Mouse (Mus musculus) heart, postnatal 0 days (tissue): Measurements from ENCODE around the gene Dapp1. TPM values are rescaled to one million over a fixed set of nuclear protein-coding genes. Genes with fewer than 3 reads are reported as not detected.

Experiments used
- ATAC-seq: fragments of 200-750 bp; cut with Nextera tagmentation; 2 replicates; pipeline ENCODE4 v1.8.0; 2017; ENCODE audit warnings: low read depth, moderate number of reproducible peaks, moderate library complexity; ENCODE audit not compliant: insufficient read depth
- DNase-seq: peaks from one replicate; pipeline ENCODE4 v3.0.0-alpha.2; 2016; ENCODE audit warnings: low spot score
- H3K27ac ChIP-seq: fragments of 300-500 bp; sonication (generic); 2 replicates; pipeline ENCODE4 v1.5.1; 2014; ENCODE audit warnings: low read depth, mild to moderate bottlenecking
- H3K27me3 ChIP-seq: fragments of 300-500 bp; sonication (generic); 2 replicates; pipeline ENCODE4 v1.6.1; 2014; ENCODE audit warnings: low read length, mixed read lengths; ENCODE audit not compliant: control insufficient read depth, insufficient read depth
- H3K36me3 ChIP-seq: fragments of 300-500 bp; sonication (generic); replicated peaks from 2 replicates; pipeline ENCODE4 v1.6.1; 2014; ENCODE audit warnings: low read length, mixed read lengths; ENCODE audit not compliant: control insufficient read depth, insufficient read depth
- H3K4me1 ChIP-seq: fragments of 300-500 bp; sonication (generic); 2 replicates; pipeline ENCODE4 v1.6.1; 2014; ENCODE audit warnings: antibody characterized with exemption; ENCODE audit not compliant: control insufficient read depth, insufficient read depth
- H3K4me2 ChIP-seq: fragments of 300-500 bp; sonication (generic); 2 replicates; pipeline ENCODE4 v1.6.1; 2014; ENCODE audit warnings: low read depth, mild to moderate bottlenecking, low read length, moderate library complexity
- H3K4me3 ChIP-seq: fragments of 300-500 bp; sonication (generic); 2 replicates; pipeline ENCODE4 v1.5.1; 2014; ENCODE audit warnings: low read depth, low read length
- H3K9ac ChIP-seq: fragments of 300-500 bp; sonication (generic); replicated peaks from 2 replicates; pipeline ENCODE4 v1.6.1; 2014; ENCODE audit warnings: low read depth, low read length, mixed read lengths
- H3K9me3 ChIP-seq: fragments of 300-500 bp; sonication (generic); replicated peaks from 2 replicates; pipeline ENCODE4 v1.6.1; 2016; ENCODE audit warnings: low read length; ENCODE audit not compliant: control insufficient read depth
- CTCF ChIP-seq: IDR thresholded peaks from 2 replicates; pipeline ENCODE4 v1.5.1; 2016; ENCODE audit warnings: antibody characterized with exemption, control low read depth, low read depth
- EP300 ChIP-seq: IDR thresholded peaks from 2 replicates; pipeline ENCODE4 v1.6.1; 2016; ENCODE audit warnings: antibody characterized with exemption, low read depth
- WGBS: fragments of 180-500 bp; shearing (Covaris S2); extraction: QIAGEN DNeasy Blood & Tissue Kit; methylation state at CpG from one replicate; pipeline ENCODE4 v1.1.7; 2014; 5-methylcytosine and 5-hydroxymethylcytosine counted together
- polyA plus RNA-seq: library from polyadenylated mRNA; unstranded; fragments of >200 nt; fragmentation: Nextera tagmentation; extraction: Ambion mirVana; gene quantifications from 2 replicates; pipeline ENCODE4 v1.2.1, GENCODE M21; 2015
- total RNA-seq: library from RNA; depleted of rRNA; stranded (reverse); fragments of >200 nt; gene quantifications from 2 replicates; pipeline ENCODE4 v1.2.3, GENCODE M21; 2014; ENCODE audit warnings: low replicate concordance

The Dapp1 gene
- total and polyA plus RNA-seq, 2 experiments from 2014 or later: 11.1 to 11.8 TPM

DNA sequence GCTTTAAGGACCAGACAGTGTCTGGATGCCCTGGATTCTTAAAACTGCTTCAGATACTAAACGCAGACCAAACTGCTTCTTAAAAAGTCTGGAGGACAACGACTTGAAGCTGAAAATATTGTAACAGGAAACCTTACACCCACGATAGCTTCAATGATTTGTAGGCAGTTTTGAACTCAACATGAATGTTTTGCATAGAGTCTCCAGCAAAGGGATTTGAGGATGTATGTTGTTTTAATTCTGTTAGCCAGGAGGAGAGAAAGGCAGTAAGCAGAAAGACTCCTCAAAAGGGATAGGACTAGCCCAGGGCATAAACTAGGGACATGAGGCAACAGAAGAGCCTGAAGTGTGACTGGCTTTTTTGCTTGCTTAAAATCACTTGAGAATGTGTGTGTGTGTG, 25.6 kb upstream of the Dapp1 start:
- H3K27me3 ChIP-seq: no peaks in the 10 kb centered on the region
- H3K9ac ChIP-seq: no peak overlapping the region
- H3K4me3 ChIP-seq: no peak overlapping the region
- H3K9me3 ChIP-seq: peaks cover 6% of the 10 kb centered on the region; the same call in 1 of the 2 replicates
- no peak for DNase-seq
- TF ChIP-seq EP300 (no peak), CTCF (no peak)
- H3K4me1 ChIP-seq: peaks cover 24% of the 10 kb centered on the region
- WGBS: 53% methylated on average over 3 of the region's 3 CpGs
- ATAC-seq: no peak
- H3K36me3 ChIP-seq: no peaks in the 10 kb centered on the region
- H3K4me2 ChIP-seq: no peak overlapping the region
- no peak overlapping the region for H3K27ac ChIP-seq

DNA sequence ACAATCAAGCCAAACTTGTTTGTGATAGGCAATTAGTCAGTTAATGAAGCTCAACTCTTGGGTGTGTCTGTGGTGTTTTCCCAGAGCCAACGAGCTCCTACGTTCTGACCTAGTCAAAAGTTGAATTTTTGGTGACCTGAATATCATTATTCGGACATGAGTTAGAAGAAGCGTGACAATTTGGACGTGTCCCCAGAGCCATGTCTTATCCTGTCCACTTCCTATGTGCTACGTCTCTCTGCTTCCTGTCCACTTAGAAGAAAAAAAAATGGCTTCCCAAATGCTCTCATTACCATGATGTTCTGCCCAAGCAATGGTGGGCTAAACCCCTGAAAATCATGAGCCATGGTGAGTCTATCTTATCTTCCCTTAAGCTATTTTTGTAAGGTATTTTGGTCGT, 21.9 kb upstream of the Dapp1 start:
- 76% methylated on average over 7 of the region's 7 CpGs for WGBS
- Histone ChIP-seq H3K9me3 (peaks cover 6% of the 10 kb centered on the region; the same call in 1 of the 2 replicates), H3K4me1 (peaks cover 26% of the 10 kb centered on the region), H3K36me3 (no peaks in the 10 kb centered on the region), H3K4me3 (no peak overlapping the region), H3K27me3 (no peaks in the 10 kb centered on the region), H3K4me2 (no peak overlapping the region), H3K27ac (no peak overlapping the region), H3K9ac (no peak overlapping the region)
- ATAC-seq (no peak), DNase-seq (no peak)
- TF ChIP-seq CTCF (no peak), EP300 (no peak)

DNA sequence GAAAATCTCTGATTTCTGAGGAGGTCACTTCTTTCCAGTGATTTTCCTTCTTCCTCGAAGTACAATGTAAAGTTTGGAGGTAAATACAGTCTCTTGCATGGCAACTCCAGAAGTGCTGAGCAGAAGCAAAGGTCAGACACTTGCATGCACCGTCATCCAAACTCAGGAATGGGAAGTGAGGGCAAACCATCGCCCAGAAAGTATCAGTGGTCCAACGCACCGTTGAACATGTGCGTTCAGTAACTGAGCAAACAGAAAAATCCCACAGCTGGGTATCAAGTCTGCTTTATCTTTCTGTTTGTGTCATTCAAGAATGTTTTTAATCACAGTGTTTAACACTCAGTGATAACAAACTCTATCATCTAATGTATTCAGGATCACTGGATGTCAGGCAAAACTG, 21.2 kb upstream of the Dapp1 start:
- H3K4me1 ChIP-seq: peaks cover 21% of the 10 kb centered on the region
- ATAC-seq (no peak), DNase-seq (no peak)
- H3K9me3 ChIP-seq: peaks cover 6% of the 10 kb centered on the region; the same call in 1 of the 2 replicates
- no peaks in the 10 kb centered on the region for H3K36me3 ChIP-seq
- no peak overlapping the region for H3K27ac ChIP-seq
- no peaks in the 10 kb centered on the region for H3K27me3 ChIP-seq
- TF ChIP-seq CTCF (no peak), EP300 (no peak)
- no peak overlapping the region for H3K4me2 ChIP-seq
- no peak overlapping the region for H3K9ac ChIP-seq
- H3K4me3 ChIP-seq: no peak overlapping the region
- WGBS: 59% methylated on average over 6 of the region's 6 CpGs

DNA sequence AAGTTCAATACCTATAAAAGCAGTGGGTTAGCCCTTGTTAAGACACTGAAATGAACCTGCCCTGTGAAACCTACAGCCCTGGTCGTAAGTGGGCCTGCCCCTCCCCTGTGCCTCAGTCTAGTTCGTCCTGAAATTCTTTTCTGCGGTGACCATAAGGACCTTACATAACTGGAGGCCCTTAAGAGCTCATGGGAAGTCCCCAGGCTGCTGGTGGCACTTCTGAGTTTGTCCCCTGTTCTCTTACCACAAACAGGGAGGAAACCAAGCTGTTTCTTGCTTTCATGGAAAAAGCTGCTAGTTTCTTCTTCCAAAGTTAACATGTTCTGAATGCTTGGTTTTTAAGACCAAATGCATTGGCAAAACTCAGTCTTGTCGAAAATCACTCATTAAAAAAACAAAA, 20.5 kb upstream of the Dapp1 start:
- DNase-seq (no peak), ATAC-seq (no peak)
- H3K36me3 ChIP-seq: no peaks in the 10 kb centered on the region
- TF ChIP-seq CTCF (no peak), EP300 (no peak)
- peak overlapping the region; percentile 39; the same call in 1 of the 2 replicates for H3K9ac ChIP-seq
- peak overlapping the region; percentile 82 for H3K27ac ChIP-seq
- H3K4me3 ChIP-seq: no peak overlapping the region
- WGBS: 47% methylated on average over 4 of the region's 4 CpGs
- no peaks in the 10 kb centered on the region for H3K27me3 ChIP-seq
- H3K4me2 ChIP-seq: peak overlapping the region; percentile 55
- peaks cover 6% of the 10 kb centered on the region; the same call in 1 of the 2 replicates for H3K9me3 ChIP-seq
- H3K4me1 ChIP-seq: peaks cover 28% of the 10 kb centered on the region

DNA sequence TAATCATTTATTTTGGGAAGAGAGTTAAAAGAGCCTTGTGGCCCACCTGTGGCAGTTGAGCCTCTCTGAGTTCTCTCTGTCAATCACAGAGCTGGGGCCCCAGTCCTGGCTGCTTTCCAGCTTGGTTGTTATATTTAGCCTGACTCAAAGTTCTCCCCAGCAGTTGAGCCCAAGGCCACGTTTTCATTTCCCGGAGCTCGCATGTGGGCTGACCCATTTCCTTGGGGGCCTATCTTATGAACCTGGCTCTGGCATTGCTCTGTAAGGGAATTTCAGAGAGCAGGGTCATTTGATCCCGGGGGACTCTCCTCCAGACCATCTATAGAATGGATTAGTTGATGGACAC, 19.4 kb upstream of the Dapp1 start:
- peak overlapping the region; percentile 39; the same call in 1 of the 2 replicates for H3K9ac ChIP-seq
- TF ChIP-seq CTCF (no peak), EP300 (no peak)
- H3K27me3 ChIP-seq: no peaks in the 10 kb centered on the region
- no peaks in the 10 kb centered on the region for H3K36me3 ChIP-seq
- peak overlapping the region; percentile 82 for H3K27ac ChIP-seq
- peak overlapping the region; percentile 34 for H3K4me3 ChIP-seq
- H3K9me3 ChIP-seq: peaks cover 6% of the 10 kb centered on the region; the same call in 1 of the 2 replicates
- ATAC-seq (peak; percentile 76), DNase-seq (peak; percentile 82)
- WGBS: 9% methylated on average over 4 of the region's 4 CpGs
- peaks cover 29% of the 10 kb centered on the region for H3K4me1 ChIP-seq
- H3K4me2 ChIP-seq: peak overlapping the region; percentile 55

DNA sequence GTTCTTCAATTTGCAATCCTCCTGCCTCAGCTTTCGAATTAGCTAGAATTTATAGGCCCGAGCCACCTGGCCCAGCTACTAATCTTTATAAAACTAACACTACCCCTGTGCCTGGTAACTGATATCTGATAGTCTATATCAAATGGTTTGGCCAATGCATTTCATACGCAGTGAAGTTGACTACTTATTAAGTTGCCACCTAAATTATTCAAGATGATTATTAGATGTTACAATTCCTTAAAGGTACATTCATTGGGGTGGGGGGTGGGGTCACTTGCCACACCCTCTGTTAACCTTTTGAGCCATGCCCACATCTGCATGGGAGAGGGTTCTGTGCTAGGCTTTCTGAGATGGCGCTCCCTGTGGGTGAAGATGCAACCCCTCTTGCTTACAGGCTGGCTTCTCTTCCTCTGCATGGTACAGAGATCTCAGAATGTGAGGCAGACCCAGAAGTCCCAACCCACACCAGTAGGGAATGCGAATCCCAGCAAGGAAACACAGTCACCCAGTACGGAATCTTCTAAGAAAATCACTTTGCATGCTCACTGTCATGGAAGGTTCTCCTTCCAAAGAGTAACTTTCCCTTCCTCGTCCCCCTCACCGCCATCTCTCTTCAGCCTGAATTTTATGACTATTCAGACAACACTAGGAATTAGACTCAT, 18.8 kb upstream of the Dapp1 start:
- Histone ChIP-seq H3K27me3 (no peaks in the 10 kb centered on the region), H3K4me2 (no peak overlapping the region), H3K4me1 (peaks cover 29% of the 10 kb centered on the region), H3K4me3 (no peak overlapping the region), H3K9me3 (peaks cover 5% of the 10 kb centered on the region; the same call in 1 of the 2 replicates), H3K27ac (peak overlapping the region; percentile 82), H3K36me3 (no peaks in the 10 kb centered on the region), H3K9ac (no peak overlapping the region)
- TF ChIP-seq EP300 (no peak), CTCF (no peak)
- no peak for DNase-seq
- ATAC-seq: no peak
- 80% methylated on average over 8 of the region's 8 CpGs for WGBS
